Comparison of ENCODE assay signal across 11 mouse cellular contexts in the genomic region with DNA sequence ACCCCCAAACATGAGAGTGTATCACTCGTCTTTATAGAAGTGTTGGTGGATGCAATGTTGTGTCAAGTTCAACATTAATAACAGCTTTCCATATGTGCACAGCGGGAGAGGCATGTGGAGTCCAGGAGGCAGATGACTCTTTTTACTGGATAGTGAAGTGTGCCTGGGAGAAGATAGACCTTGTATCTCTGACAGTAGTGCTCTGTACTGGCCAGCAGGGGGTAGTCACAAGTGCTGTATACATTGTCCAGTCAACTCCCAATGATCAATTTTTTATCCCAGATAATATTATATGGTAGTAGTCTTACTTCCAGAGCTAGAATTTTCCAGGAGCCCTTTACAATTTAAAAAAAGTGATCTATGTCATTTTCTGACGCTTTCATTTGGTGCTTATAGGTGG. TPM values are rescaled to one million over a fixed set of nuclear protein-coding genes. Genes with fewer than 3 reads are reported as not detected.
A peak's percentile ranks its signal among the peaks of the same experiment; 100 is the strongest.
DNase-seq lines count a peak whose midpoint lies in the region; ATAC-seq and TF ChIP-seq lines count a peak whose summit lies in the region.
"Had no signal": no experiment of that assay in that cellular context is flagged by ENCODE, and none has a peak within 500 bp of the region (broad histone marks: within the 10 kb centered on the region; RNA-seq: fewer than 3 reads in every experiment).

No protein-coding gene starts in this region.

- H3K79me2 ChIP-seq in CH12.LX (replicated peaks; ENCODE audit: control insufficient read depth, extremely low read depth, insufficient read depth, poor library complexity, severe bottlenecking), result no peaks in the 10 kb centered on the region

- TF ChIP-seq RAD21 in CH12.LX (IDR thresholded peaks at IDR 0.05; ENCODE audit: low read depth, low read length), result peak; percentile 43

- dilution Hi-C loops in CH12.LX (cut with MboI; ENCODE audit: extremely low pct_ligation_motif_present, extremely low pct_unique_long_range_greater_than_20kb, low sequenced_read_pairs), result no loop called here

- H3K27me3 ChIP-seq in hindbrain, postnatal 0 days (ENCODE audit: insufficient read depth, low read length), result no peaks in the 10 kb centered on the region
- H3K27me3 ChIP-seq in hindbrain, embryonic 16.5 days (replicated peaks; ENCODE audit: control insufficient read depth, insufficient read depth, low read length), result no peaks in the 10 kb centered on the region
- peaks cover 9% of the 10 kb centered on the region for H3K27me3 ChIP-seq in CH12.LX (replicated peaks)
- H3K27me3 ChIP-seq: hindbrain, embryonic 12.5 days had no signal

- peak; percentile 58 for TF ChIP-seq CTCF in hindbrain, postnatal 0 days (IDR thresholded peaks at IDR 0.05; ENCODE audit: low read depth)
- TF ChIP-seq CTCF in CH12.LX (conservative IDR thresholded peaks at IDR 0.05 in 1 of 2, IDR thresholded peaks at IDR 0.05 in 1 of 2; ENCODE audit: low read depth in 2 of 2, low read length in 2 of 2), result peak; percentile 50 to 66

- TF ChIP-seq POLR2A in CH12.LX (IDR thresholded peaks at IDR 0.05; ENCODE audit: low read depth, low read length), result no peak

- TF ChIP-seq EP300 in CH12.LX (IDR thresholded peaks at IDR 0.05; ENCODE audit: low read length), result no peak

- 64% methylated on average over 3 of the region's 3 CpGs for WGBS in hindbrain, postnatal 0 days
- 64% methylated on average over 3 of the region's 3 CpGs for WGBS in hindbrain, embryonic 16.5 days

- H3K27ac ChIP-seq in hindbrain, postnatal 0 days, result no peak overlapping the region
- H3K27ac ChIP-seq in hindbrain, embryonic 16.5 days (ENCODE audit: low read depth, low read length), result no peak overlapping the region
- H3K27ac ChIP-seq in CH12.LX (ENCODE audit: insufficient read depth, low read depth), result no peak overlapping the region
- H3K27ac ChIP-seq: hindbrain, embryonic 12.5 days; macrophage had no signal

- in situ Hi-C loops in CH12.LX (cut with MboI; ENCODE audit: low pct_ligation_motif_present, low pct_unique_long_range_greater_than_20kb, low sequenced_read_pairs), result loop anchor here (10.0 to 25.0 kb wide), 3 partner anchors 137 to 463 kb away; a partner anchor contains a TSS

- ATAC-seq in hindbrain, postnatal 0 days, result no peak
- no peak for ATAC-seq in hindbrain, embryonic 16.5 days
- ATAC-seq in erythroid progenitor cell, adult 5-6 weeks (replicated peaks; ENCODE audit: low FRiP score, poor library complexity, severe bottlenecking), result no peak

- H3K9ac ChIP-seq in hindbrain, postnatal 0 days (replicated peaks; ENCODE audit: low read length), result no peak overlapping the region
- no peak overlapping the region for H3K9ac ChIP-seq in hindbrain, embryonic 16.5 days (ENCODE audit: low read depth, low read length)
- H3K9ac ChIP-seq in CH12.LX (ENCODE audit: insufficient read depth, low read depth), result no peak overlapping the region
- H3K9ac ChIP-seq: hindbrain, embryonic 12.5 days had no signal

- no peak overlapping the region for H3K4me2 ChIP-seq in hindbrain, postnatal 0 days (ENCODE audit: low read depth, low read length)
- no peak overlapping the region for H3K4me2 ChIP-seq in hindbrain, embryonic 16.5 days (ENCODE audit: low read length)
- no peak overlapping the region for H3K4me2 ChIP-seq in CH12.LX (ENCODE audit: insufficient read depth, low read depth, poor library complexity, severe bottlenecking)
- H3K4me2 ChIP-seq: hindbrain, embryonic 12.5 days had no signal

- DNase-seq in hindbrain, postnatal 0 days (ENCODE audit: low spot score), result no peak
- DNase-seq in 3T3-L1 (ENCODE audit: low read depth, low spot score), result peak; percentile 47
- DNase-seq in CH12.LX (ENCODE audit: extremely low read depth), result peak; percentile 12
- DNase-seq in embryo, embryonic 9.5 days (ENCODE audit: extremely low spot score), result peak; percentile 25
- no peak for DNase-seq in right cerebral cortex, postnatal 10 days (ENCODE audit: low spot score in 2 of 2)
- DNase-seq: cerebellum, adult 8-10 months; layer of hippocampus, adult 9-11 months had no signal

- H3K9me3 ChIP-seq in hindbrain, postnatal 0 days (ENCODE audit: low read length), result no peaks in the 10 kb centered on the region
- no peaks in the 10 kb centered on the region for H3K9me3 ChIP-seq in hindbrain, embryonic 16.5 days (ENCODE audit: control insufficient read depth, low read length)
- no peaks in the 10 kb centered on the region for H3K9me3 ChIP-seq in CH12.LX (replicated peaks; ENCODE audit: low read length)
- H3K9me3 ChIP-seq: hindbrain, embryonic 12.5 days had no signal

- no peaks in the 10 kb centered on the region for H3K4me1 ChIP-seq in hindbrain, postnatal 0 days (ENCODE audit: insufficient read depth, low read length)
- H3K4me1 ChIP-seq in hindbrain, embryonic 16.5 days (ENCODE audit: control insufficient read depth, insufficient read depth, low read depth, low read length), result no peaks in the 10 kb centered on the region
- no peaks in the 10 kb centered on the region for H3K4me1 ChIP-seq in CH12.LX (ENCODE audit: control insufficient read depth in 1 of 2, insufficient read depth in 2 of 2)
- H3K4me1 ChIP-seq: hindbrain, embryonic 12.5 days had no signal

- H3K4me3 ChIP-seq in hindbrain, postnatal 0 days (ENCODE audit: low read length), result no peak overlapping the region
- no peak overlapping the region for H3K4me3 ChIP-seq in hindbrain, embryonic 16.5 days (ENCODE audit: low read length)
- H3K4me3 ChIP-seq in CH12.LX (replicated peaks in 1 of 3; ENCODE audit: low read depth in 2 of 3, low read length in 2 of 3, poor library complexity in 1 of 3), result no peak overlapping the region
- H3K4me3 ChIP-seq: hindbrain, embryonic 12.5 days had no signal

- H3K36me3 ChIP-seq in hindbrain, postnatal 0 days (ENCODE audit: insufficient read depth, low read length), result no peaks in the 10 kb centered on the region
- H3K36me3 ChIP-seq in hindbrain, embryonic 16.5 days (ENCODE audit: control insufficient read depth, insufficient read depth, low read length), result no peaks in the 10 kb centered on the region
- H3K36me3 ChIP-seq in CH12.LX (replicated peaks in 1 of 2; ENCODE audit: control insufficient read depth in 1 of 2, insufficient read depth in 1 of 2, low read length in 1 of 2), result no peaks in the 10 kb centered on the region
- H3K36me3 ChIP-seq: hindbrain, embryonic 12.5 days had no signal

TF ChIP-seq in CH12.LX, 34 proteins besides CTCF, POLR2A, EP300 and RAD21:
- TF ChIP-seq POLR2AphosphoS2 (IDR thresholded peaks at IDR 0.05; ENCODE audit: low read depth, low read length) (no peak), SMC3 (IDR thresholded peaks at IDR 0.05; ENCODE audit: low read depth, low read length) (peak; percentile 69), CHD1 (IDR thresholded peaks at IDR 0.05; ENCODE audit: low read depth, low read length) (no peak), BHLHE40 (IDR thresholded peaks at IDR 0.05; ENCODE audit: low read depth, low read length) (no peak)

RNA-seq across cellular contexts. Expression of a gene that starts 18.8 kb away (rescaled TPM):
- total RNA-seq in hindbrain, postnatal 0 days (2014; rRNA removed), result 40.6 and 46.3 TPM in 2 replicates
- 15.6 and 17.1 TPM in 2 replicates for polyA plus RNA-seq in hindbrain, postnatal 0 days (2015; fragmentation: Nextera tagmentation; extraction: Ambion mirVana)
- polyA plus RNA-seq in hindbrain, embryonic 16.5 days (2015; fragmentation: Nextera tagmentation; extraction: Ambion mirVana), result 17.7 and 17.9 TPM in 2 replicates
- total RNA-seq in CH12.LX (2012; rRNA removed), result 0.04 TPM in 1 of 2 replicates, not detected in the other
- total RNA-seq in CH12.LX (2014; rRNA removed), result not detected in 2 replicates
- polyA plus RNA-seq in CH12.LX (2012; ENCODE audit: insufficient read length, low read depth), result not detected in 2 replicates
- total RNA-seq in erythroid progenitor cell, adult 5-6 weeks (2015; ENCODE audit: low replicate concordance), result not detected in 2 replicates
- not detected in 2 replicates for total RNA-seq in erythroid progenitor cell, adult 5-6 weeks (2017; ENCODE audit: low replicate concordance)
- polyA plus RNA-seq: macrophage had no signal

Comparison
In these comparisons a context has a peak if more than half of its experiments do, and no peak if none do; other contexts are left out.
1. DNase-seq: peak in 3T3-L1 (single experiment), CH12.LX (single experiment) and embryo, embryonic 9.5 days (single experiment); none in hindbrain, postnatal 0 days (single experiment) and right cerebral cortex, postnatal 10 days (0 of 2).
2. RNA of a gene that starts 18.8 kb away (total RNA-seq): 40.6 to 46.3 TPM in hindbrain, postnatal 0 days; 0.04 TPM in CH12.LX and not detected in erythroid progenitor cell, adult 5-6 weeks; every median in the first group is over 10 times any median in the second.